Mouse (Mus musculus): ENCODE data around the gene Fbxw9.
"Not testable (repeated sequence)": the region's sequence is repeated elsewhere in the genome, so short reads cannot be mapped to it uniquely, and the experiment has no call there.

DNA sequence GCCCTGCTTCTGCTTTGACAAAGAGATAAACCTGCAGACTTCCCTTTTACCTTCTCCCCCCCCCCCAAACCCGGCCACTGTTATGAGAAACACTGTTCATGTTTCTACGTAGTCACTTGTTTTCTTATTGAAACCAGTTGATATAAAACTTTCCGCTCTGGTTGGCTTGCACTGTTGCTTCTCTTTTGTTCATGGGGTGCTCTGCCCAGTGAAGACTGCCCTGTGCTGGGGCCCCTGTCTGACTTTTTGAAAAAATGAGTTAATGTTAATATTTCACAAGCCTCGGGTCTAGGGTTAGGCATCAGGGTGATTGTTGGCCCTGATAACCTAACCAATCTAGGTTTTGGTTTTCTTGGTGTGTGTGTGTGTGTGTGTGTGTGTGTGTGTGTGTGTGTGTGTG lies 22.3 kb downstream of the Fbxw9 start:
- TF ChIP-seq CTCF (IDR thresholded peaks at IDR 0.05 in 2 of 3, conservative IDR thresholded peaks at IDR 0.05 in 1 of 3; ENCODE audit: control insufficient read depth in 1 of 3, insufficient read depth in 1 of 3, low read depth in 2 of 3, low read length in 3 of 3, poor library complexity in 1 of 3, severe bottlenecking in 1 of 3); MAFK (IDR thresholded peaks at IDR 0.05; ENCODE audit: borderline replicate concordance, low read depth, low read length); POLR2A (IDR thresholded peaks at IDR 0.05; ENCODE audit: control insufficient read depth in 1 of 2, insufficient read depth in 1 of 2, low read depth in 1 of 2, low read length in 2 of 2, poor library complexity in 1 of 2); TCF12 (IDR thresholded peaks at IDR 0.05; ENCODE audit: low read depth, low read length); MAZ (IDR thresholded peaks at IDR 0.05; ENCODE audit: low read depth, low read length); GATA1 (IDR thresholded peaks at IDR 0.05; ENCODE audit: low read depth, low read length); POLR2AphosphoS5 (IDR thresholded peaks at IDR 0.05; ENCODE audit: borderline replicate concordance, low read depth, low read length); E2F4 (IDR thresholded peaks at IDR 0.05; ENCODE audit: borderline replicate concordance, low read depth, low read length); POLR2AphosphoS2 (IDR thresholded peaks at IDR 0.05; ENCODE audit: low read length); ELF1 (IDR thresholded peaks at IDR 0.05; ENCODE audit: low read depth, low read length): not testable (repeated sequence)
